Mouse (Mus musculus) hematopoietic stem cell, adult 5-6 weeks (primary cell): ENCODE measurements around the gene Stox1. TPM values are rescaled to one million over a fixed set of nuclear protein-coding genes. Genes with fewer than 3 reads are reported as not detected.

ENCODE experiments used
- ATAC-seq, 2 experiments: fragments of 125-278 bp in 1 of 2; replicated peaks in 1 of 2; 2 replicates each; pipeline ENCODE4 v1.8.0; 2016 to 2017; ENCODE audit warnings: inconsistent platforms in 2 of 2, mild to moderate bottlenecking in 2 of 2, moderate number of reproducible peaks in 2 of 2, low read depth in 1 of 2, moderate TSS enrichment in 1 of 2; ENCODE audit not compliant: low FRiP score in 2 of 2, poor library complexity in 2 of 2, severe bottlenecking in 2 of 2, insufficient read depth in 1 of 2, low TSS enrichment in 1 of 2
- total RNA-seq: library from RNA; stranded (forward); fragments of 172-1452, 232-1000 nt; gene quantifications from 2 replicates; pipeline ENCODE4 v1.2.3, GENCODE M21; 2017

The Stox1 gene
- total RNA-seq, 1 experiment from 2014 or later, result 3.3 TPM

GRCm38 (mm10) chr10:62676196-62676595 is 49.7 kb downstream of the Stox1 start:
- ATAC-seq, result no peak

DNA sequence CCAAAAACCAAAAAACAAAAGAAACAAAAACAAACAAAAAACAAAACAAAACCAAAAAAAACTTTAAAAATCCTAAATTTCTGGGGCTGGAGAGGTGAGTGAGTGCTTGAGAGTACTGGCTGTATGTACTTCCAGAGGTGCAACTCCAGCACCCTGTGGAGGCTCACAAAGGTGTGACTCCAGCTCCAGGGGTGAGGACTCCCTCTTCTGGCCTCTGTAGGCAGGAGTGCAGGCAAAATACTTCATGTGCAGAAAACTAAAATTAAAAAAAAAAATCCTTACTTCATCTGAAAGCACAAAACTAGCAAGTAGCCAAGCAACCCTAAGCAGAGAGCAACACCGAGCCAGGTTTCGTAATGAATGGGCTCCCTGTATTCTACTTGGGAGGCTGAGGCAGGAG is 53.6 kb downstream of the Stox1 start:
- ATAC-seq, result no peak

- ATAC-seq, result no peak
These were observed 56.7 kb downstream of the Stox1 start for GRCm38 (mm10) chr10:62669245-62669644.

DNA sequence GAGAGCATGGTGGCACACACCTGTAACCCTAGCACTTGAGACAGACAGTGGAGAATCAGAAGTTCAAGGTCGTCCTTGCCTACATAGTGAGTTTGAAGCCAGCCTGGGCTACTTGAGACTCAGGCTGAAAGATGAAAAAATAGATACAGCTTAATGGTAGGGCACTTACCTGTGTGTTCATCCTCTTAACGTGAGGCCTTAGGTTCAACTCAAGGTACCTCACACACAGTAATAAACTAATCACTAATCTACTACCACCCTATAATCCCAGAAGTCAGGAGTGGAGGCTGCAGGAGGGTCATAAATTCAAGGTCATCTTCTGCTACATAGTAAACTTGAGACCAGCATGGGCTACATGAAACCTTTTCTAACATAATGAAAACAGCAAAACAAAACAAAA is 57.5 kb downstream of the Stox1 start:
- no peak for ATAC-seq

- no peak for ATAC-seq
These were observed 57.9 kb downstream of the Stox1 start for GRCm38 (mm10) chr10:62668043-62668442.

DNA sequence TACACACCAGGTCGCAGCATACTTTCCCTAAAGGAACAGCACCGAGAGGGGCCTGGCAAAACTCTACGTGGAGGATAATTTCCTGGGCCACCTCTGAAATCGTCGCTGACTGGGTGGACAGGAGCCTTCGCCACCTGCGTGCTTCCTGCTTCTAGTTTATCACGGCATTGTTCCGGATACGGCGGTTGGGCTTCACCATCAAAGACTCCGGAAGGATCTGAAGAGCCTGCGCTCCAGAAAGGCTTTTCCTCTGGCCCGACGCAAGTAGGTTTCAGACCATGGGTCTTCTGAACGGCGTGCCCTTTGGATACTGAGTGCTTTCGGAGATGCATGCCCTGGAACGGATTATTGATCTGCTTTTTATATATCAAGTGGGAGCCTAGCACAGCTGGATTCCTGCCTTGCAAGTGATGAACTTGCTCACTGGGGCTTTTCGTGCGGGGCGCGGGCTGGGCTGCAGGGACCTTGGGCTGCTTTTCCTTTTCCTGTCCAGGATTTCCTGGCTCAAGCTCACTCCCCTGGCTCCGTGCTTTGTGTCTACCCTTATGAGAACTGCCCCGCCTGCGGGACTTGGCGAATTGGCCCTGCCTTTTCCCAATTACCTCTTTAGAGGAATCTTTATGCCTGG is 60.9 kb downstream of the Stox1 start:
- ATAC-seq, result peak; percentile 73 to 82

DNA sequence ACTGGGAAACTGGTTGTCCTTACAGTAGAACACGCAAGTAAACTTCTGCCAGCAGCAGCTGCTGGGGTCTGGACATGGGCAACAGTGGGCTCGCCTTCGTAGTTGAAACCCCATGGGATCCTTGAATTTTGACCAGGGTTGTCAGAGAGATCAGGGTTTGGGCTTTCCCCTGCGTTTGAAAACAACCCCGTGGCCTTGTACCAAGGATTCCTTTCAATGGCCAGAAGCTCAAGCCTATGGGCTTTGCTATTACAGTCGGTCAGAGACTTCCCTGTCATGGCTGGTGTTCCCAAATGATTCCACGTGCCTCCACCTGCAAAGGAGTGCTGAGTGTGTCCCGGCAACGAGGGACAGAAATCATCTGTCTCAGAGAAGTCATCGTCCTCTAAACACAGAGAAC is 61.8 kb downstream of the Stox1 start:
- ATAC-seq, result no peak

- no peak for ATAC-seq
These were observed 69.2 kb downstream of the Stox1 start for GRCm38 (mm10) chr10:62656711-62657110.

GRCm38 (mm10) chr10:62651961-62652360 is 74.0 kb downstream of the Stox1 start:
- no peak for ATAC-seq

GRCm38 (mm10) chr10:62650881-62651810 is 74.8 kb downstream of the Stox1 start, which contains the start of gene Ddx50:
TSS of gene Ddx50 (minus strand) at chr10:62651218.
- ATAC-seq, result peak; percentile 96 to 99

GRCm38 (mm10) chr10:62650358-62650782 is 75.6 kb downstream of the Stox1 start:
- ATAC-seq, result 0 out of 4 replicates have a peak, but pooled peaks of 1 of the 2 experiments have one; percentile 11

Other genes starting within 250 kb of the Stox1 start
- gene Vps26a, start 239.3 kb downstream of the Stox1 start, total RNA-seq, result 66.4 and 75.1 TPM in 2 replicates
- gene Srgn, start 198.7 kb downstream of the Stox1 start, total RNA-seq, result 1,380 and 1,792 TPM in 2 replicates
- 21.0 and 26.4 TPM in 2 replicates for gene Kif1bp, start 147.7 kb downstream of the Stox1 start, total RNA-seq
- gene Ddx21, start 123.8 kb downstream of the Stox1 start, total RNA-seq, result 168 and 198 TPM in 2 replicates
- gene Ddx50, start 74.9 kb downstream of the Stox1 start, total RNA-seq, result 112 and 146 TPM in 2 replicates
- 118 and 120 TPM in 2 replicates for gene Ccar1, start 66.2 kb upstream of the Stox1 start, total RNA-seq
- gene Tet1, start 182.9 kb upstream of the Stox1 start, total RNA-seq, result 33.0 and 35.6 TPM in 2 replicates
- gene Slc25a16, start 194.5 kb upstream of the Stox1 start, total RNA-seq, result 12.9 and 15.4 TPM in 2 replicates
- gene Dna2, start 220.9 kb upstream of the Stox1 start, total RNA-seq, result 31.8 and 32.4 TPM in 2 replicates